Mouse (Mus musculus) CD8-positive naive resting alpha-beta T cell, adult 2 months (primary cell): ENCODE results near the gene 4921539E11Rik.
A peak's percentile ranks its signal among the peaks of the same experiment; 100 is the strongest.

Experiments
- DNase-seq, 2 experiments: peaks; one replicate each; pipeline ENCODE4 v3.0.0; 2022; ENCODE audit warnings: low read depth in 2 of 2, low spot score in 2 of 2

Gene 4921539E11Rik

GRCm38 (mm10) chr4:103290763-103291162 lies at the start of gene 4921539E11Rik:
Gene 4921539E11Rik, minus strand, starts transcription at chr4:103290863.
- no peak for DNase-seq

GRCm38 (mm10) chr4:103335134-103335533 lies 44.5 kb upstream of the 4921539E11Rik start:
- no peak for DNase-seq

GRCm38 (mm10) chr4:103329348-103329747 lies 38.7 kb upstream of the 4921539E11Rik start:
- DNase-seq = no peak

- DNase-seq = no peak
These were observed 36.3 kb upstream of the 4921539E11Rik start for GRCm38 (mm10) chr4:103326994-103327393.

GRCm38 (mm10) chr4:103324688-103325451 lies 34.2 kb upstream of the 4921539E11Rik start:
- DNase-seq = no peak

GRCm38 (mm10) chr4:103321461-103321860 lies 30.8 kb upstream of the 4921539E11Rik start:
- no peak for DNase-seq

GRCm38 (mm10) chr4:103315861-103316260 lies 25.2 kb upstream of the 4921539E11Rik start:
- DNase-seq = no peak

- DNase-seq = no peak
These were observed 23.9 kb upstream of the 4921539E11Rik start for GRCm38 (mm10) chr4:103314526-103314910.

- peak; percentile 96 to 97 for DNase-seq
These were observed 23.2 kb upstream of the 4921539E11Rik start, which contains the start of gene Oma1 for GRCm38 (mm10) chr4:103313587-103314525. Gene Oma1, plus strand, starts transcription at chr4:103313812.

GRCm38 (mm10) chr4:103303851-103304250 lies 13.2 kb upstream of the 4921539E11Rik start:
- DNase-seq = no peak

GRCm38 (mm10) chr4:103299342-103299741 lies 8.7 kb upstream of the 4921539E11Rik start:
- DNase-seq = no peak

GRCm38 (mm10) chr4:103288342-103288741 lies 2.3 kb downstream of the 4921539E11Rik start:
- DNase-seq = no peak

- no peak for DNase-seq
These were observed 17.6 kb downstream of the 4921539E11Rik start for GRCm38 (mm10) chr4:103273021-103273420.

- DNase-seq = no peak
These were observed 21.3 kb downstream of the 4921539E11Rik start for GRCm38 (mm10) chr4:103269336-103269735.

- DNase-seq = no peak
These were observed 25.5 kb downstream of the 4921539E11Rik start for GRCm38 (mm10) chr4:103265166-103265565.

- DNase-seq = no peak
These were observed 26.8 kb downstream of the 4921539E11Rik start for GRCm38 (mm10) chr4:103263812-103264396.

GRCm38 (mm10) chr4:103263378-103263777 lies 27.3 kb downstream of the 4921539E11Rik start:
- no peak for DNase-seq

GRCm38 (mm10) chr4:103258817-103259216 lies 31.8 kb downstream of the 4921539E11Rik start:
- DNase-seq = no peak

GRCm38 (mm10) chr4:103253846-103254245 lies 36.8 kb downstream of the 4921539E11Rik start:
- no peak for DNase-seq

- no peak for DNase-seq
These were observed 41.1 kb downstream of the 4921539E11Rik start for GRCm38 (mm10) chr4:103249436-103250085.

GRCm38 (mm10) chr4:103247813-103248212 lies 42.9 kb downstream of the 4921539E11Rik start:
- no peak for DNase-seq
